9 mouse cellular contexts compared by ENCODE assay signal in the genomic region with DNA sequence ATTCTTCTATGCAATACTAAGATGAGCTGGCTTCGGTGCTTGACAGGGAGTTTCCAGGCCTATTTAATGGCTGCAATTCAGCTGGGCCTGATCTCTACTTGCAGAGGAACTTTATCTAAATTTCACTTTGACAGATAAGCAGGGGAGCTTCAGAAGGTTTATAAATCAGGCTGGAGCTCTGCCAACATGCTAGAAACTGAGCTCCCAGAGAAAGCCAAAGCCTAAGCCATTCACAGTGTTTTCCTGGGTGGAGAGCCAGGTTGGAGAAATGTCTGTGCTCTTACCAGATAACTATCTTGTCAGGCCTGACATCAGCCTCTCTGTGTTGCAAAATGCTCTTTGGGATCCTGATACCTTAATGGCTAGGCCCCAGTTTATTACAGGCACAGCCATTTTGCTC. TPM values are rescaled to one million over a fixed set of nuclear protein-coding genes. Genes with fewer than 3 reads are reported as not detected.
DNase-seq lines count a peak whose midpoint lies in the region; ATAC-seq and TF ChIP-seq lines count a peak whose summit lies in the region.
"Had no signal": no experiment of that assay in that cellular context is flagged by ENCODE, and none has a peak within 500 bp of the region (broad histone marks: within the 10 kb centered on the region; RNA-seq: fewer than 3 reads in every experiment).

No protein-coding gene starts in this region.

- no peaks in the 10 kb centered on the region for H3K27me3 ChIP-seq in hindbrain, embryonic 12.5 days
- H3K27me3 ChIP-seq in hindbrain, embryonic 16.5 days (replicated peaks; ENCODE audit: control insufficient read depth, insufficient read depth, low read length): no peaks in the 10 kb centered on the region
- H3K27me3 ChIP-seq in heart, embryonic 16.5 days (ENCODE audit: control insufficient read depth, insufficient read depth, low read length): no peaks in the 10 kb centered on the region
- H3K27me3 ChIP-seq in limb, embryonic 14.5 days (ENCODE audit: control insufficient read depth, insufficient read depth, low read length): no peaks in the 10 kb centered on the region

- no peak overlapping the region for H3K4me3 ChIP-seq in hindbrain, embryonic 12.5 days
- no peak overlapping the region for H3K4me3 ChIP-seq in hindbrain, embryonic 16.5 days (ENCODE audit: low read length)
- no peak overlapping the region for H3K4me3 ChIP-seq in heart, embryonic 16.5 days (ENCODE audit: low read length)
- H3K4me3 ChIP-seq in limb, embryonic 14.5 days (replicated peaks; ENCODE audit: low read length): no peak overlapping the region
- H3K4me3 ChIP-seq in layer of hippocampus, adult 2 months: no peak overlapping the region
- H3K4me3 ChIP-seq: erythroblast, embryonic 14.5 days had no signal

- no peak overlapping the region for H3K9ac ChIP-seq in hindbrain, embryonic 12.5 days
- no peak overlapping the region for H3K9ac ChIP-seq in hindbrain, embryonic 16.5 days (ENCODE audit: low read depth, low read length)
- no peak overlapping the region for H3K9ac ChIP-seq in heart, embryonic 16.5 days (ENCODE audit: low read length)
- H3K9ac ChIP-seq in limb, embryonic 14.5 days (ENCODE audit: low read depth, low read length, severe bottlenecking): no peak overlapping the region

- no peaks in the 10 kb centered on the region for H3K9me3 ChIP-seq in hindbrain, embryonic 12.5 days (replicated peaks)
- H3K9me3 ChIP-seq in hindbrain, embryonic 16.5 days (ENCODE audit: control insufficient read depth, low read length): peaks cover 2% of the 10 kb centered on the region; the same call in 1 of the 2 replicates
- 0 out of 2 replicates have a peak, but pooled peaks cover 4% of the 10 kb centered on the region for H3K9me3 ChIP-seq in heart, embryonic 16.5 days (replicated peaks; ENCODE audit: control insufficient read depth, low read length)
- no peaks in the 10 kb centered on the region for H3K9me3 ChIP-seq in limb, embryonic 14.5 days (ENCODE audit: control insufficient read depth, low read length)

- H3K4me2 ChIP-seq in hindbrain, embryonic 12.5 days (replicated peaks): no peak overlapping the region
- no peak overlapping the region for H3K4me2 ChIP-seq in hindbrain, embryonic 16.5 days (ENCODE audit: low read length)
- peak overlapping the region; percentile 28; the same call in 1 of the 2 replicates for H3K4me2 ChIP-seq in heart, embryonic 16.5 days (ENCODE audit: low read depth, low read length)
- H3K4me2 ChIP-seq in limb, embryonic 14.5 days (replicated peaks; ENCODE audit: low read depth, low read length, severe bottlenecking): peak overlapping the region; percentile 32; the same call in 1 of the 2 replicates

- H3K36me3 ChIP-seq in hindbrain, embryonic 12.5 days: no peaks in the 10 kb centered on the region
- no peaks in the 10 kb centered on the region for H3K36me3 ChIP-seq in hindbrain, embryonic 16.5 days (ENCODE audit: control insufficient read depth, insufficient read depth, low read length)
- no peaks in the 10 kb centered on the region for H3K36me3 ChIP-seq in heart, embryonic 16.5 days (ENCODE audit: control insufficient read depth, insufficient read depth)
- no peaks in the 10 kb centered on the region for H3K36me3 ChIP-seq in limb, embryonic 14.5 days (ENCODE audit: control insufficient read depth, insufficient read depth, low read length)

- TF ChIP-seq CTCF in layer of hippocampus, adult 2 months (conservative IDR thresholded peaks at IDR 0.05): no peak

- no peak for TF ChIP-seq POLR2A in limb, embryonic 14.5 days (IDR thresholded peaks at IDR 0.05; ENCODE audit: borderline replicate concordance, extremely low read depth, insufficient read depth, insufficient read length)

- peak overlapping the region; percentile 74 for H3K27ac ChIP-seq in hindbrain, embryonic 12.5 days
- H3K27ac ChIP-seq in hindbrain, embryonic 16.5 days (ENCODE audit: low read depth, low read length): no peak overlapping the region
- H3K27ac ChIP-seq in heart, embryonic 16.5 days (ENCODE audit: low read length): peak overlapping the region; percentile 77
- H3K27ac ChIP-seq in limb, embryonic 14.5 days (replicated peaks; ENCODE audit: low read depth, low read length): peak overlapping the region; percentile 85
- no peak overlapping the region for H3K27ac ChIP-seq in layer of hippocampus, adult 2 months

- no peak for ATAC-seq in hindbrain, embryonic 12.5 days (ENCODE audit: low FRiP score)
- ATAC-seq in hindbrain, embryonic 16.5 days: no peak
- 0 out of 2 replicates have a peak, but pooled peaks have one; percentile 4 for ATAC-seq in heart, embryonic 16.5 days (replicated peaks; ENCODE audit: extremely low read depth, insufficient read depth, low FRiP score)
- ATAC-seq in limb, embryonic 14.5 days (ENCODE audit: low FRiP score, low read depth): no peak

- peak; percentile 20 for DNase-seq in brain, adult 2 months (ENCODE audit: low read depth, low spot score)
- DNase-seq in limb, embryonic 14.5 days (ENCODE audit: low spot score): peak; percentile 86
- DNase-seq in layer of hippocampus, adult 2 months (ENCODE audit: low spot score in 2 of 2): no peak
- no peak for DNase-seq in gastrocnemius, postnatal 25 days
- DNase-seq in embryo, embryonic 9.5 days (ENCODE audit: extremely low spot score): no peak

- 74% methylated on average over 1 of the region's 1 CpGs for WGBS in hindbrain, embryonic 12.5 days
- 62% methylated on average over 1 of the region's 1 CpGs for WGBS in hindbrain, embryonic 16.5 days
- 32% methylated on average over 1 of the region's 1 CpGs for WGBS in heart, embryonic 16.5 days
- 21% methylated on average over 1 of the region's 1 CpGs for WGBS in limb, embryonic 14.5 days

- H3K4me1 ChIP-seq in hindbrain, embryonic 12.5 days: peaks cover 15% of the 10 kb centered on the region
- peaks cover 5% of the 10 kb centered on the region for H3K4me1 ChIP-seq in hindbrain, embryonic 16.5 days (ENCODE audit: control insufficient read depth, insufficient read depth, low read depth, low read length)
- H3K4me1 ChIP-seq in heart, embryonic 16.5 days (ENCODE audit: control insufficient read depth, insufficient read depth, low read length): peaks cover 8% of the 10 kb centered on the region
- H3K4me1 ChIP-seq in limb, embryonic 14.5 days (ENCODE audit: control insufficient read depth, insufficient read depth, low read length): peaks cover 32% of the 10 kb centered on the region

RNA-seq across cellular contexts. Expression of a gene that starts 48.6 kb away (rescaled TPM):
- 159 and 173 TPM in 2 replicates for polyA plus RNA-seq in hindbrain, embryonic 12.5 days (2016; fragmentation: Nextera tagmentation; extraction: Ambion mirVana)
- 11.7 and 14.6 TPM in 2 replicates for polyA plus RNA-seq in hindbrain, embryonic 16.5 days (2015; fragmentation: Nextera tagmentation; extraction: Ambion mirVana)
- 23.1 and 26.2 TPM in 2 replicates for polyA plus RNA-seq in heart, embryonic 16.5 days (2015; fragmentation: Nextera tagmentation; extraction: Ambion mirVana)
- polyA plus RNA-seq in limb, embryonic 14.5 days (2012; rRNA removed): 385 and 686 TPM in 2 replicates
- 406 and 517 TPM in 2 replicates for polyA plus RNA-seq in limb, embryonic 14.5 days (2014; fragmentation: Nextera tagmentation; extraction: Ambion mirVana)
- 10 to 100 TPM in 1 of 2 experiments, 1 to 10 TPM in 1; 9.1 to 10.5 TPM for total RNA-seq in layer of hippocampus, adult 2 months (2021)
- total RNA-seq in gastrocnemius, postnatal 25 days (2021): 10 to 100 TPM; 15.3 to 17.6 TPM
- polyA plus RNA-seq: erythroblast, embryonic 14.5 days had no signal

Comparison
In these comparisons a context has a peak if more than half of its experiments do, and no peak if none do; other contexts are left out.
1. H3K27ac ChIP-seq: peak in hindbrain, embryonic 12.5 days (single experiment), heart, embryonic 16.5 days (single experiment) and limb, embryonic 14.5 days (single experiment); none in hindbrain, embryonic 16.5 days (single experiment) and layer of hippocampus, adult 2 months (single experiment).
2. H3K4me2 ChIP-seq: peak in heart, embryonic 16.5 days (single experiment) and limb, embryonic 14.5 days (single experiment); none in hindbrain, embryonic 12.5 days (single experiment) and hindbrain, embryonic 16.5 days (single experiment).
3. DNase-seq: peak in brain, adult 2 months (single experiment) and limb, embryonic 14.5 days (single experiment); none in layer of hippocampus, adult 2 months (0 of 2), gastrocnemius, postnatal 25 days (single experiment) and embryo, embryonic 9.5 days (single experiment).